Mouse (Mus musculus): ENCODE measurements around the gene Fgfr2.

Gene Fgfr2

GRCm38 (mm10) chr7:132934743-132935142, 188.4 kb downstream of the Fgfr2 start:
- no peak for DNase-seq (ENCODE audit: low spot score in 2 of 2)

GRCm38 (mm10) chr7:132933331-132933730, 189.8 kb downstream of the Fgfr2 start:
- no peak for DNase-seq (ENCODE audit: low spot score in 2 of 2)

DNA sequence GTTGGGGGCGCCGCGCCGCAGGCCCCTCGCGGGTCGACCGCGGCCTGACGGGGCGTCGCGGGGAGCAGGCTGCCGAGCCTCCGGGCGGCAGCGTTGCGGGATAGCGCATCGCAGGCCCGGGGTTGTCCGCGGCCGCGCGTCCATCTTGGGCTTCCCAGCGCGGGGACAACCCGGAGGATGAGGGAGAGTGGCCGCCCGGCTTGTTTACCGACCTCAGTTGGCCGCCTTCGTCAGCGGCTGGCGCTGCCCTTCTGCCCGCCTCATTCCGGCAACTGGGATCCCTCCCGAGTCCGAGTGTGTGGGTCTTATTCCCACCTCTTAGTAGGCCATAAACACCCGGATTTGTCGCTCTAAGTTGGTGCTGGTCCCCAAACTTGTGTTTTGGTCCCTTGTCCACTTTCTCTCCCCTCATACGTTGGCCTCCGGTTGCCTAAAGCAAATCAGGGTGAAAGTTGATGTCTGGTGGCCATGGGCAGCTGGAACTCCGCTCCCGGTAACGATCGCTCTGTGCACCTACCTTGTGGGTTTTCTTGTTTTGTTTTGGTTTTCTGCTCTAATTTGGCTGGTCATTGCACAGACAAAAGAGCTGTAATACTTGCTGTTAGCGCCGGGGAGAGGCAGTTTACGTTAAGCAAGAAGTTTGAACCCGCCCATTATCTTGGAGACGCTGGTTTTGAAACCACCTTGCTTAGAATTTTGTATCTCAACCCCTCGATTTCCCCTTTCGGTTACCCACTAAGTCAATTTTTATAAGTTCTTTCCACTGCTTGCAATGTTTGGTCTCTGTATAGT, 191.4 kb downstream of the Fgfr2 start:
- DNase-seq (ENCODE audit: low spot score in 2 of 2) = peak; percentile 4

DNA sequence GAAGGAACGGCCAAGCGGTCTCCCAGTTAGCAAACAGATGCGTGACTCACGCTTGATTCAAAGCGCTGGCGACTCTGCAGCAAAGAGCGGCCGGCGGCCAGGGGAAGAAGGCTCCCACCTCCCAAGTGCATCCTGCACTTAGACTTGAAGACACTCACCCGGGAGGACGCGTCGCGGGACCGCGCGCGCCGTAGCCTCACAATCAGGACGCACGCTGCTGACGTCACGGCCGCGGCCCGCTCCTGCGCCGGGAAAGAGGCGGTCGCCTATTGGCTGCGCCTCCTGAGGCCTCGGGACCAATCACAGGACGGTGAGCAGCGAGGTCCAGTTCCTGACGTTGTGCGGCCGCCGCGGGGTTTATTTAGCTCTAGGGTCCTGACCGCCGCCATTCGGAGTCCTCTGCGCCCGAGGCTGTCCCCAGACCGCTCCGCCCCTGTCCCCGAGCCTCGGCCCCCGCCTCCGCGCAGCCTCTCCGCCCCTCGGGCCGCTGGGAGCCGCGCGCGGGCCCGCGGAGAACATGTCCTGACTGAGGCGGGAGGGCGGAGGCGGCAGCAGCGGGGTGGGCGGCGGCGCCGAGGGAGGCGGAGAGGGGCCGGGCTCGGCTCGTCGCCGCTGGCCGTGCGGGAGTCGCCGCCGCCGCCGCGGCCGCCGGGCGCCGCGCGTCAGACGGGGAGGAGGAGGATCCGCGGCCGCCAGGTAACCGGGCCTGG, 192.1 kb downstream of the Fgfr2 start, which contains the start of gene Zranb1:
Gene Zranb1, plus strand, starts transcription at position 293 of the 710 bp plus-strand sequence.
- peak; percentile 98 to 99 for DNase-seq (ENCODE audit: low spot score in 2 of 2)

DNA sequence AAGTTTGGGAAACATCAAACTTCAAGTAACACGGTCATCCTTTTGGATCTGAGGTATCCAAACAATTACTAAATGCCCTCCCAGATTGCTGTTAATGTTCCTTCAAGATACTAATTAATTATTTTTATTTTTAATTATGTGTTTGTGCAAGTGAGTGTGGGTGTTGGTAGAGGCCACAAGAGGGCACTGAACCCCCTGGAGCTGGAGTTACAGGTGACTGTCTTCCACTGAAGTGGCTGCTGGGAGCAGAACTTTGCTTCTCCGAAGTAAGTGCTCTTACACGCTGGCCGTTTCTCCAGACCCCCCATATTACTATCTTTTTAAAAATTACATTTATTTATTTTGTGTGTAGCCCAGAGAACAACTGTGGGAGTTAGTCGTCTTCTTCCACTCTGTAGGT, 193.1 kb downstream of the Fgfr2 start:
- DNase-seq (ENCODE audit: low spot score in 2 of 2) = no peak

DNA sequence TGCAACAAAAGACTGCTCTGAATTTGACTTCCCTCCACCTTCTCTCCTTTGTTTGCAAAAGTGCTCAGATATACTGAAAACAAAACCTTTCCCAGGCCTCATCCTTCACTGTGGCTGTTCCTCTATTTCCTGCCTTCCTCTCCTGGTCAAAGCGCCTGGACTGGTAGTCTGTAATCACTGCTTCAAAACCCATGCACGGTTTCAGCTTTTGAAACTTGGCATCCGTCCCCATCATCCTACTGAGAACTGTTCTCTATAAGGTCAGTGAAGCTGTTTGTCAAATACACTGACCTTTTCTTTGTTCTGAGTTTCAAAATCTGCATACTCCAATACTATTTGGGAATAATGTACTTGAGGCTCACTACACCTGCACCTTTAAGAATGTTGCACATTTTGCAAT, 195.9 kb downstream of the Fgfr2 start:
- DNase-seq (ENCODE audit: low spot score in 2 of 2) = no peak

DNA sequence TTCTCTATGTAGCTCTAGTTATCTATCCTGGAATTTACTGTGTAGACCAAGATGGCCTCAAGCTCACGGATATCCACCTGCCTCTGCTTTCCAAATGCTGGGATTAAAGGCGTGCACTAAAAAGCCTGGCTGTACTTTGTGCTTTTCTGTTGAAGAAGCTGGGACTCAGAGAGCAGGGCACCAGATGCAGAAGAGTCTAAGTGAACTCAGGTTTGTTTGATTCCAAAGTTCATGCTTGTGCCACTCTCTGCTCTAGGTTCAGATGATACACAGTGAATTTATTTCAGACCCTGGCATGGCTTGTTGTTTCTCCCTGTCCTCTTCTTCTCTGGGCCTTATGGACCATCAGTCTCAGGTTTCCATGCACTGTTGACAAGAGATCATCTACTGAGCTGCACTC, 197.9 kb downstream of the Fgfr2 start:
- no peak for DNase-seq (ENCODE audit: low spot score in 2 of 2)

DNA sequence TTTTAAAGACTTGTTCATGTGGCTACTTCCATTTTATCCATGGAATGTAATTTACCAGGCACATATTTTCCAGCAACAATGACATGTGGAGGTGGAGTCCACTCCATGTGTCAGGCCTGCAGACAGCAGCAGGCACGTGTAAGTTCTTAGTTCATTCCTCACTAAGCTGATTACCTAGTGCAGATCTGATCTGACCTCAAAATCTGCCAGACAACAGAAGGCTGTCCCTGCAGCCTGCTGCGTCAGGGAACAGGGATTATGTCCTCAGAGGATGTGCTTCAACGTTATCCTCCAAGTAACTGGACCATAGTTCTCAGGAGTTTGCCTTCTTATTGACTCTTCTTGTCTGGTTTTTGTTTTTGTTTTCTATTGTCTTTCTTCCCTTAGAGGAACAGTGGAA, 201.2 kb downstream of the Fgfr2 start:
- DNase-seq (ENCODE audit: low spot score in 2 of 2) = no peak

DNA sequence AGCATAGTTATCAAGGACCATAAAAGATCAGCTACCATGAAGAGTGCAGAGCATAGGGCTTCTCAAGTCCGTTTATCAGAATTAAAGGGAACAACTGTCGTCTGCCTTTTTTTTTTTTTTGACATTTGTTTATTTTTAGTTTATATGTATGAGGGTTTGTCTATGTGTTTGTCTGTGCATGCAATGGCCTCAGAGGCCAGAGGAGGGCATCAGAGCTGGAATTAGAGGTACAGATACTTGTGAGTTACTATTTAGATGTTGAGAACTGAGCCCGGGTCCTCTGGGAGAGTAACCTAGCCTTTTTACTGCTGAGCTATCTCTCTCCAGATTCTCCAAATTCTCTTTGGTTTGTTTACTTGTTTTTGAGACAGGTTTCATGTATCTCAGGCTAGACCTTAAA, 219.4 kb downstream of the Fgfr2 start:
- no peak for DNase-seq (ENCODE audit: low spot score in 2 of 2)

DNA sequence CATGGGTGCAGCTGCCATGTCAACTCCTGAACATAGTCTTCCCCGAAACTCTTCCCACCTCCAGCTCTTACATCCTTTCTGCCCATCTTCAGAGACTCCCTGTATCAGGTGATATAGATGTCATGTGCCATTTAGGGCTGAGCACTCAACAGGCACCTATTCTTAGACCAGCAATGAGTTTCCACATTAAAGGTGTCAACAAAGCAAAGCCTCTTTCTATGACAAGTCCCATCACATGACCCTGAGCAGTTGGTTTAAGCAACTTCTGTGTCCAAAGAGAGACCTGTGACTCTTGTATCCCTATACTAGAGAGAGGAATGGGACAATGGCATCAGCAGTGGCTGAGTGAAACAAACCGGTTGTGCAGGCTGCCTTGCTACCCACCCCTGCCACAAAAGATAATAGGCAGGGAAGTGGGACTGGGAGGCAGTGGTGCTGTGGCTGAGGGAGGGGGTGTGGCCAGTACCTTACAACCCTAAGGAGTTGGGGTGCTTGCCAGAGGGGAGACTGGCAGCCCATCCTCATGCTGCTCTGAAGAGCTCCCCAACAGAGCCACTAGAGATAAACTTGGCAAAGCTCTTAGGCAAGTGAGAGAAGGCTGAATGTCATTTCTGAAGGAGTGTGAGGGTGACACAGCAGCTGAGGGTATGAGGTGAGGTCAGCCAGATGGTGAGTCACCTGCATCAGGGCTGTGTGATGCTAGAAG, 222.2 kb downstream of the Fgfr2 start:
- no peak for DNase-seq (ENCODE audit: low spot score in 2 of 2)

- no peak for DNase-seq (ENCODE audit: low spot score in 2 of 2)
Observed at GRCm38 (mm10) chr7:132898234-132898633, 224.9 kb downstream of the Fgfr2 start.

- no peak for DNase-seq (ENCODE audit: low spot score in 2 of 2)
Observed at GRCm38 (mm10) chr7:132897258-132897657, 225.9 kb downstream of the Fgfr2 start.

DNA sequence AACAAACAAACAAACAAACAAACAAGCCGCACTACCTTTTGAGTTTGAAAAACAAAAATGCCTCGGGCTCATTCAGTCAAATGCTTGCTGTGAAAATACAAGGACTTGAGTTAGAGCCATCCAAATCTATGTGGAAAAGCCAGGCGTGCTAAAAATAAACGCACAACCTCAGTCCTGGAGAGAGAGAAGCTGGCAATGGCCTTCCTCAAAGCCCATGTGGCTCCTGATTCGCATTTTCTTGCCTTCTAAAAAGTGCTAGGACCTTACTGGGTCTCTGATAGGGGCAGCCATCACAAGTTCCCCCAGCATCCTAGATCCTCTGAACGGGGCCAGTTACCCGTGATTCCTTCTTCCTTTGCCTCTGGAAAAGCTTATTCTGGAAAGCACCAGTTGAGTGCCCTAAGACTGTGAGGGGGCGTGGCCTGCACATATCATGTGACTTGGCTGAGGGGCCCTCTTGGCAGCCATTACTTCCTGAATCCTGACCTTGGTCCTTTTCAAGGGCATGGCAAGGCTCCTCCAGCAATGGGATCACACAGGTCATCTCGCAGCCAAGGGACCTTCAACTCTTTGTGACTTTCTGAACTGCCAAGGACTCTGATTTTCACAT, 226.8 kb downstream of the Fgfr2 start:
- DNase-seq (ENCODE audit: low spot score in 2 of 2) = no peak

GRCm38 (mm10) chr7:132894841-132895555, 228.2 kb downstream of the Fgfr2 start:
- no peak for DNase-seq (ENCODE audit: low spot score in 2 of 2)

GRCm38 (mm10) chr7:132893336-132893735, 229.8 kb downstream of the Fgfr2 start:
- DNase-seq (ENCODE audit: low spot score in 2 of 2) = no peak

- DNase-seq (ENCODE audit: low spot score in 2 of 2) = no peak
Observed at GRCm38 (mm10) chr7:132892806-132893205, 230.3 kb downstream of the Fgfr2 start.

DNA sequence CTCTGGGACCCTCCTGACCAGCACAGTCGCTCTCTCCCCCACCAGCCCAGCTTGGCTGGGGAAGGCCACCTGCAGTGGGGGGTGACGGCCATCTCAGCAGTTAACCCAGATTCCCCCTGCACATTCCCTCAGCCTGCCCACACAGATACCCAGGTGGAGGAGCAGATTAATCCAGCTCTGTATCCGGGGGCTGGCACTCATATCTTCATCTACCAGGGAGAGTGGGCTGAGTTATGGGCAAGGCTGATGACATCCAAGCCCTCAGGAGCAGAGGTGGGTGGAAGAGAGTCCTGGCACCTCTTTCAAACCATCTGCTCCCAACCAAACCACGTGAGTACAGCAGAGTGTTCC, 230.9 kb downstream of the Fgfr2 start:
- no peak for DNase-seq (ENCODE audit: low spot score in 2 of 2)

GRCm38 (mm10) chr7:132891561-132892310, 231.4 kb downstream of the Fgfr2 start:
- no peak for DNase-seq (ENCODE audit: low spot score in 2 of 2)

GRCm38 (mm10) chr7:132890201-132890600, 232.9 kb downstream of the Fgfr2 start:
- no peak for DNase-seq (ENCODE audit: low spot score in 2 of 2)

GRCm38 (mm10) chr7:132889691-132890090, 233.5 kb downstream of the Fgfr2 start:
- DNase-seq (ENCODE audit: low spot score in 2 of 2) = no peak
